Mouse (Mus musculus) midbrain, embryonic 16.5 days (tissue): ENCODE results near the gene Atf1. TPM values are rescaled to one million over a fixed set of nuclear protein-coding genes. Genes with fewer than 3 reads are reported as not detected.
A peak's percentile ranks its signal among the peaks of the same experiment; 100 is the strongest.

Experiments
- ATAC-seq: fragments of 200-750 bp; cut with Nextera tagmentation; 2 replicates; pipeline ENCODE4 v1.8.0; 2017; ENCODE audit warnings: moderate TSS enrichment
- H3K27ac ChIP-seq: fragments of 300-500 bp; sonication (generic); 2 replicates; pipeline ENCODE4 v1.5.1; 2014; ENCODE audit warnings: mild to moderate bottlenecking, low read length, mixed read lengths
- H3K27me3 ChIP-seq: fragments of 300-500 bp; sonication (generic); 2 replicates; pipeline ENCODE4 v1.6.1; 2014; ENCODE audit warnings: low read depth, low read length, mixed read lengths; ENCODE audit not compliant: control insufficient read depth, insufficient read depth
- H3K36me3 ChIP-seq: fragments of 300-500 bp; sonication (generic); 2 replicates; pipeline ENCODE4 v1.6.1; 2014; ENCODE audit warnings: mild to moderate bottlenecking, low read length, moderate library complexity, mixed read lengths; ENCODE audit not compliant: control insufficient read depth, insufficient read depth
- H3K4me1 ChIP-seq: fragments of 300-500 bp; sonication (generic); 2 replicates; pipeline ENCODE4 v1.6.1; 2014; ENCODE audit warnings: mild to moderate bottlenecking, low read length, mixed read lengths; ENCODE audit not compliant: control insufficient read depth, insufficient read depth
- H3K4me2 ChIP-seq: fragments of 300-500 bp; sonication (generic); 2 replicates; pipeline ENCODE4 v1.6.1; 2014; ENCODE audit warnings: mild to moderate bottlenecking, low read length, mixed read lengths
- H3K4me3 ChIP-seq: fragments of 300-500 bp; sonication (generic); 2 replicates; pipeline ENCODE4 v1.5.1; 2014; ENCODE audit warnings: low read depth, mild to moderate bottlenecking, low read length, moderate library complexity, mixed read lengths
- H3K9ac ChIP-seq: fragments of 300-500 bp; sonication (generic); 2 replicates; pipeline ENCODE4 v1.6.1; 2014; ENCODE audit warnings: low read depth, low read length, mixed read lengths
- H3K9me3 ChIP-seq: fragments of 300-500 bp; sonication (generic); replicated peaks from 2 replicates; pipeline ENCODE4 v1.6.1; 2014; ENCODE audit warnings: mild to moderate bottlenecking, low read length, mixed read lengths; ENCODE audit not compliant: control insufficient read depth, poor library complexity, severe bottlenecking
- WGBS: fragments of 180-500 bp; shearing (Covaris S2); extraction: QIAGEN DNeasy Blood & Tissue Kit; methylation state at CpG from one replicate; pipeline ENCODE4 v1.1.7; 2014; 5-methylcytosine and 5-hydroxymethylcytosine counted together
- polyA plus RNA-seq: library from polyadenylated mRNA; unstranded; fragments of >200 nt; fragmentation: Nextera tagmentation; extraction: Ambion mirVana; gene quantifications from 2 replicates; pipeline ENCODE4 v1.2.1, GENCODE M21; 2015

Gene Atf1
- polyA plus RNA-seq, 1 experiment from 2014 or later, result 11.4 TPM

GRCm38 (mm10) chr15:100225891-100226290 lies 1.7 kb upstream of the Atf1 start:
- H3K9ac ChIP-seq, result no peak overlapping the region
- no peaks in the 10 kb centered on the region; the same call in 1 of the 2 replicates for H3K9me3 ChIP-seq
- no peak for ATAC-seq
- WGBS, result 91% methylated on average over 1 of the region's 1 CpGs
- no peak overlapping the region for H3K27ac ChIP-seq
- H3K4me2 ChIP-seq, result no peak overlapping the region
- H3K4me3 ChIP-seq, result no peak overlapping the region
- H3K36me3 ChIP-seq, result no peaks in the 10 kb centered on the region
- H3K4me1 ChIP-seq, result peaks cover 16% of the 10 kb centered on the region
- no peaks in the 10 kb centered on the region for H3K27me3 ChIP-seq

GRCm38 (mm10) chr15:100227031-100227662 lies 472 bp upstream of the Atf1 start:
- H3K9ac ChIP-seq, result peak overlapping the region; percentile 99
- peak overlapping the region; percentile 78 for H3K4me2 ChIP-seq
- H3K9me3 ChIP-seq, result no peaks in the 10 kb centered on the region; the same call in 1 of the 2 replicates
- H3K27me3 ChIP-seq, result no peaks in the 10 kb centered on the region
- ATAC-seq, result peak; percentile 55; the same call in 1 of the 2 replicates
- no peaks in the 10 kb centered on the region for H3K36me3 ChIP-seq
- 5% methylated on average over 17 of the region's 17 CpGs for WGBS
- peaks cover 16% of the 10 kb centered on the region for H3K4me1 ChIP-seq
- H3K4me3 ChIP-seq, result peak overlapping the region; percentile 84
- H3K27ac ChIP-seq, result peak overlapping the region; percentile 100

GRCm38 (mm10) chr15:100228535-100229336 lies 1.1 kb downstream of the Atf1 start:
- peak overlapping the region; percentile 100 for H3K27ac ChIP-seq
- H3K36me3 ChIP-seq, result no peaks in the 10 kb centered on the region
- peak overlapping the region; percentile 55 for H3K4me2 ChIP-seq
- peak overlapping the region; percentile 84 for H3K4me3 ChIP-seq
- no peaks in the 10 kb centered on the region for H3K9me3 ChIP-seq
- H3K9ac ChIP-seq, result peak overlapping the region; percentile 99
- WGBS, result 17% methylated on average over 16 of the region's 16 CpGs
- H3K27me3 ChIP-seq, result no peaks in the 10 kb centered on the region
- ATAC-seq, result no peak
- peaks cover 16% of the 10 kb centered on the region for H3K4me1 ChIP-seq

GRCm38 (mm10) chr15:100230655-100231054 lies 3.0 kb downstream of the Atf1 start:
- no peak overlapping the region for H3K4me3 ChIP-seq
- H3K4me2 ChIP-seq, result no peak overlapping the region
- peaks cover 7% of the 10 kb centered on the region for H3K36me3 ChIP-seq
- ATAC-seq, result no peak
- peaks cover 16% of the 10 kb centered on the region for H3K4me1 ChIP-seq
- H3K9me3 ChIP-seq, result no peaks in the 10 kb centered on the region
- H3K27ac ChIP-seq, result no peak overlapping the region
- H3K27me3 ChIP-seq, result no peaks in the 10 kb centered on the region
- WGBS, result 43% methylated on average over 1 of the region's 1 CpGs
- H3K9ac ChIP-seq, result no peak overlapping the region

- Histone ChIP-seq H3K9me3 (no peaks in the 10 kb centered on the region), H3K27ac (no peak overlapping the region), H3K4me3 (no peak overlapping the region), H3K4me1 (peaks cover 14% of the 10 kb centered on the region), H3K27me3 (no peaks in the 10 kb centered on the region), H3K9ac (no peak overlapping the region), H3K36me3 (peaks cover 7% of the 10 kb centered on the region), H3K4me2 (no peak overlapping the region)
- ATAC-seq, result no peak
- WGBS, result 92% methylated on average over 14 of the region's 14 CpGs
Measured at GRCm38 (mm10) chr15:100231616-100232525, 4.3 kb downstream of the Atf1 start.

- Histone ChIP-seq H3K4me2 (no peak overlapping the region), H3K36me3 (peaks cover 7% of the 10 kb centered on the region), H3K4me1 (no peaks in the 10 kb centered on the region), H3K27me3 (no peaks in the 10 kb centered on the region), H3K4me3 (no peak overlapping the region), H3K9me3 (no peaks in the 10 kb centered on the region), H3K27ac (no peak overlapping the region), H3K9ac (no peak overlapping the region)
- WGBS, result 94% methylated on average over 12 of the region's 12 CpGs
- no peak for ATAC-seq
Measured at GRCm38 (mm10) chr15:100235208-100235965, 7.8 kb downstream of the Atf1 start.

- no peaks in the 10 kb centered on the region for H3K4me1 ChIP-seq
- no peak for ATAC-seq
- H3K4me2 ChIP-seq, result no peak overlapping the region
- no peak overlapping the region for H3K4me3 ChIP-seq
- WGBS, result 91% methylated on average over 6 of the region's 6 CpGs
- H3K27me3 ChIP-seq, result no peaks in the 10 kb centered on the region
- peaks cover 7% of the 10 kb centered on the region for H3K36me3 ChIP-seq
- no peak overlapping the region for H3K9ac ChIP-seq
- no peak overlapping the region for H3K27ac ChIP-seq
- H3K9me3 ChIP-seq, result no peaks in the 10 kb centered on the region
Measured at GRCm38 (mm10) chr15:100236952-100237351, 9.3 kb downstream of the Atf1 start.

GRCm38 (mm10) chr15:100241780-100242179 lies 14.2 kb downstream of the Atf1 start:
- H3K4me1 ChIP-seq, result no peaks in the 10 kb centered on the region
- no peak overlapping the region for H3K4me2 ChIP-seq
- WGBS, result 93% methylated on average over 6 of the region's 6 CpGs
- H3K9ac ChIP-seq, result no peak overlapping the region
- peaks cover 2% of the 10 kb centered on the region for H3K36me3 ChIP-seq
- no peak for ATAC-seq
- no peaks in the 10 kb centered on the region for H3K9me3 ChIP-seq
- H3K4me3 ChIP-seq, result no peak overlapping the region
- no peaks in the 10 kb centered on the region for H3K27me3 ChIP-seq
- no peak overlapping the region for H3K27ac ChIP-seq
